Mouse (Mus musculus) cerebellum, adult 18-20 months (tissue): ENCODE measurements around the gene Gm498.

Experiments used
- DNase-seq, 2 experiments: peaks; one replicate each; pipeline ENCODE4 v3.0.0; 2021

Gene Gm498

DNA sequence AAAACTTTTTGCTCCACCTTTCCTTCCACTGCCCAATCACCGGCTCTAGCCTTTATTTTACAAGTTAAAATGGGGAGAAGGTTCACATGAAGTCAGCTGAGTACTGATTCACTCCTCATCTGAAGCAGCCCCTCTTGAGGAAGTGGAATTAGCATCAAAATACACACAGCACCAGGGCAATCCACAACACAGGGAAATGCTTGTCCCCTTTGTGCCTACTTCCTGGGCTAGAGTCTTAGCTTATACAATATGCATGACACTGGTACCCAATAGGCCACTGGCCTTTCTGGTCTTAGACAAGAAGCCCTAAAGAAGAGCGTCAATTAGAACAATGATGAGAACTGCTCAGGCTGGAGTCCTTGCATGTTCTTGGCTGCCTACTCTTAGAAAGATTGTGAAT lies 25.7 kb downstream of the Gm498 start:
- no peak for DNase-seq

DNA sequence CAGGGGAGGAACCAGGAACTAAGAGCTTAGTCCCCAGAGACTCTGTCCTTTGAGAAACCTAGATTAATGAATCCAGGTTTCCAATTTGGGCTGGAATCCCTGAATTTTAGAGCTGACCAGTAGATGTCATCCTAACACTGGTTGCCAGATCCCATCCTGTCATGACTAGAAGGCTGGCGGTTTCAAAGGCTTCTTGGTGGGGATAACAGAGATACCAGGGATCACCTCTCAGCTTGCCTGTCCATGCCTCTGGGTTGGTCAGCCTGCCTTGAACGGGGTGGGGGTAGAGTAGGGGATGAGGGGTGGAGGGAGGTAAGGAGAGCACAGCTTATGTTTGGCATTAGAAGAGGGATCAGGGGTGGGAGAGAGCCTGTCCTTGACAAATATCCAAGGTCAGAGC lies 34.0 kb downstream of the Gm498 start:
- peak; percentile 8 to 20 for DNase-seq

DNA sequence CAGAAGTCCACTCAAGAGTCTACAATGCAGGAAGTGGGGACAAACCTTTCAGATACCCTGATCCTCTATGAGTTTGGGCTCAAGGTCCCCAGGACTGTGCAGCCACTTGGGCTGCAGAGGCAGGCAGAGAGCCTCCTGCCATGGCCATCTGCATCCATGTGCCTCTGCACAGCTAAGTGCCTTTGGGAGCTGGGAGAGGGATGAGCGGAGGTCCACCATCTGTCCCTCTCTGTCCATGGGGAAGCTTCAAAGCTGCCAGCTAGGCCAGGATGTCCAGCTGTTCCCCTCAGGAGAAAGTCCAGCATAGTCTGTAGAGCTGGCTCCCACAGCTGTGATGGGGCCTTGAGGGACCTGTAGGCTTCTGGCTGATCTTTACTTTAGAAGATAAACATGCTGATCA lies 38.5 kb downstream of the Gm498 start:
- DNase-seq = no peak

DNA sequence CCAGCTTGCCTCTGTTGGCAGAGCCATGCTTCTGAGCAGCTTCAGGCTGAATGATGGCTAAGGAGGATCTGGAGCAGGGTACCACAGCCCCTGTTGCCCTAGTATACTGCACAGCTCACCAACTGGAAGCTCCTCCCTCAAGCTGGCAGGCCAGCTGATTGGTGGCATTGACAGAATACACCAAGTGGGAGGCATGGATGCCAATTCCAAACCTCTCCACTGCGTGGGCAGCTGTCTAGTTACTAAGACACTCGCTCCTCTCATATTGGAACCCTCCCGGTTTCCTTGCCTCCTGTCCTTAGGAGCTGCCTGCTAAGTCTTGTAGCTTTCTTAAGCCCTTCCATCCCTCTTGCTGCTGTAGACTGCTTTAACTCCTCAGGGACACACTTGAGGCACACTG lies 39.0 kb downstream of the Gm498 start:
- DNase-seq = no peak

DNA sequence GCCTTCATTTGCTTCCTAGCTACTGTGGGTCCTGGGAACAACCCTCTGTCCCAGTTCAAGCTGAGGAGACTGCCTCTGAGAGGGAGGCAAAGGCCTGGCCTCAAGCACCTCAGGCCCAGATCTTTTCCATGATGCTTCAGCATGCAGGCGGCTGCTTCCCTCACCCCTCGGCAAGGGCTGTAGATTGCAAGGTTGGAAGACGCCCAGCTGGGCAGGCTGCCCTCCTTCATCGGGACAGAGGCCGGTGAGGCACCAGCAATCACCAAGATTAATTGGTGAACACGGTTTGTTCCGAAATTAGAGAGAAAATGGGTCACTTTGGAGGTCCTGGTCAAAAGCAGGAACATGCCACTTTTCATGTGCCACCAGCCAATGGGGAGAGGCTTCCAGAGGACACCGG lies 47.0 kb downstream of the Gm498 start:
- peak; percentile 7 to 8 for DNase-seq

DNA sequence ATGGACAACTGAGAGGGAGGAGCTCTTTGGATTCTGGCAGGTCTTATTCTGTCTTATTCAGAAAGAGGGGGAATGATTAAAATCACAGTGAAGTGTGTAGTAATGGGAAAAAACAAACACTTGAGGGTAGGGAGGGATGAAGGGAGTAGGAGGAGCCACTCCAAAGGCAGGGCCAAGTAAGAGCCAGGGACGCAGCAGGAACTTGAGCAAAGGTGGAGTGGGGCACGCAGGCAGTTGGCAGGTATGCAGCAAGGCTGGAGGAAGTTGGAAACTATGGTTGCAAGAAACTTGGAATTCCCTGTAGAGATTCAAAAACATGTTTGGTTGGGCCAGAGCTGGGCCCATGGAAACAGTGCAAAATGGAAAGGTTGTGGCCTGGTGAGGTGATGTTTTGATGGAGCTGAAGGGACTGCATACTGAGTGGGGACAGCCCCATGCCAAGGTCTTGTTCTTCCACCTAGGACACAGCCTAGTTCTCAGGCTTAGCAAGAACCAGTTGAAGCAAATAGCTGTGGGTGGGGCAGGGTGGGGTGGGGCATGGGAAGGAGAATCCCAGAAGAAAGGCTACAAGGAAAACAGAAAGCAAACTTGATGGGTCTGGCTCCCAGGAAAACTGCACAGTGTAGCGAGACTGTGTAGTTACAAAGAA lies 52.5 kb downstream of the Gm498 start:
- no peak for DNase-seq

DNA sequence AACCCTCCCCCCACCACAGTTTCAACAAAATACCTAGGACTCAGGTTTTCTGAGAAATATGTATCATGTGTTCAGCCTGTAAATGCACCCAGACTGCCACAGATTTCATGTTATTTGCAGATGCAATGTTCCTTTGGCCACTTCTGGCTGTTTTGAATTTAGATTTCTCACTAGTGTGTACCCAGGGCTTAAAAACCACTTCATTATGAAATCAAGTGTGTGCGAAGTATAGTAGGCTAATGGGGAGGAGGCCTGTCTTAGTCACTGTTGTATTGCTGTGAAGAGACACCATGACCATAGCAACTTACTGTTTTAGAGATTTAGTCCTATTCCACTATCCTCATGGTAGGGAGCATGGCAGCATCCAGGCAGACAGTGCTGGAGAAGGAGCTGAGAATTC lies 63.3 kb downstream of the Gm498 start:
- DNase-seq = no peak

DNA sequence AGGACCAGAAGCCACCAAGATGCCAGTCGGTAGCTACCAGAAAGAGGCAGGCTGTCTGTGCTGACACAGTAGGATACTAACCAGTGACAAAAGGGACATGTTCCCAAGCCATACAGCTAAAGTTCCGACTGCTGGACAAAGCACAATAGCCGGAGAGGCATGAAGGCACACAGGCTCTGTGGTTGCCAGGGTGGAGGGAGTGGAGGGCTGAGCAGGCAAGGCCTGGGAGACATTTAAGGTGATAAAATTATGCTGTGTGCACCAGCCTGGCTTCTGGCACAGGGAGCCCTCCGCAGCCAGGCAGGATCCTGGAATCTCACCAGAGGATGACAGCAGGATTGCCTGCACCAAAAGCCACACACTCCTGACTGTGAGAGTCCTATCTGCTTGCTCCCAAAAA lies 72.0 kb downstream of the Gm498 start:
- DNase-seq = peak; percentile 8 to 11

DNA sequence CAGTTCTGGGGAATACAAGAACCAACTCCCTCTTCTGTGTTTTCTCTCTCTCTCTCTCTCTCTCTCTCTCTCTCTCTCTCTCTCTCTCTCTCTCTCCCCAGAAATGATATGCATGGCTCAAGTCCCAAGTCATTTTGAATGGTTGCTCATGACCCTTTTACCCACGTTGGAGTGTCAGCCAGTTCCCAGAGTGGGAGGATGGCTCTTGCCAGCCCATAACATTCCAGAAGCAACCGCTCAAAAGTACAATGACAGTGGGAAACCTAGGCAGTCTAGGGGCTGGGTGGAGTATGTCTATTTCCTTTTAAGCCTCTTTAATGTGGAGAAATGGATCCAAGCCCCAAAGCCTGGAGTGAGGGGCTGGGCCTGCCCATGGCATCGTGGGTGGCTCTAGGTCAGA lies 72.8 kb downstream of the Gm498 start:
- DNase-seq = no peak

DNA sequence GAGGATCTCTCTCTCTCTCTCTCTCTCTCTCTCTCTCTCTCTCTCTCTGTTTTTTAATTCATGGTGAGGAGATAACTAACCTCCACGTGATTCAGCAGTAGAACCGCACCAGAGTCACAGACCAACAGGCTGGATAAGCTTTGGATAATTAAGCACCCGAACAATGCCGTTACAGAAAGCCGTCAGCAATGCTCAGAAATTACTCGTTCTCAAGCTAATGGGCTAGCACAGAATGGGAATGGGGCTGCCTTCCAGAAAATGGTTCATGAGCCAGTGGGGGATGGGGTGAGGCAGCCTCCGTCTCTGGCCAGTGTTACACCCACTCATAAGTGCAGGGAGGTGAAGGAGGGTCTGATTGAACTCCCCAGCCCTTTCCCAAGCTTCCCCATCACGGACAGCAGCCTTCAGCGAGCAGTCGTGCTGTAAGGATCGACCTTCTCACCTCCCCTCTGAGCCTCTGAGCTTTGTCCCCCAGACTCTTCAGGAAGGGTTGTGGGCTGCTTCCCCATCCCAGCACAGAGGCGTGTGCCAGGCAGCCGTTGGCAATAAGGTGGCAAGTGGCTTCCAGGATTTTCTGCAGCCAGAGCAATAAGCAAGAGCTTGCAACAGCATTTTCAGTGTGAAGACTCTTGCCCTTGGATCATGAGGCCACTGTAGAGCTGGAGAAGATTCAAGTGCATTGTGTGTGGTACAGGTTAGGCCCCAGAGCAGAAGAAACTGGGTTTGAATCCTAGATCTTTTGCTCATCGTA lies 76.5 kb downstream of the Gm498 start:
- DNase-seq = no peak

DNA sequence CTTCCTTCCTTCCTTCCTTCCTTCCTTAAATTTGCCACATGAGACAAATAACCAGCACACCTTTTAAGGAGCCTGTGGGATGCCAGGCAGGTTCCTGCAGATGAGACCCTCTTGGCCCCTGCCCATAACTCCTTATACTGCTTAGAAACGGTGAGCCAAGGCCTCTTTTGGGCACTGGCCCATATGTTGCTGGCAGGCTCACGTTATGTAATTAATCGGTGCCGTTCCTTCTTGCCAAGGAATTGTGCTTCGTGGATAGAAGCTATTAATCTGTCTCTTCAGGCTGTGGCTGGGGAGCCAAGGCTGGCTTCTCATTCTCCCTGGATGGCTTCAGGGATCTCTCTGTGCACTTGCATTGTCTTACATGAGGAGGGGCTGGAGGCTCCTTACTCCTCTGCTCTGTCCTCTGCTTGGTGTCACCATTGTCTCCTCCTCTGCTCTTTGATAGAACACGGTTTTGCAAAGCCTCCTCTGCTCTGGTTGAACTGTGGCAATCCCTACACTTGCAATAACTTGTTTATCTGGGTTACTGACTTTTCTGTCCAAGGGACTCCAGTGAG lies 77.9 kb downstream of the Gm498 start:
- DNase-seq = peak in 1 of 2 experiments; percentile 4
